Mouse (Mus musculus) liver (tissue): ENCODE results near the gene Calcrl.
"Not testable (repeated sequence)": the region's sequence is repeated elsewhere in the genome, so short reads cannot be mapped to it uniquely, and the experiment has no call there.

Experiments
- DNase-seq: peaks from one replicate; pipeline ENCODE4 v3.0.0-alpha.2; 2020; ENCODE audit warnings: mixed read lengths

Gene Calcrl

GRCm38 (mm10) chr2:84388537-84388936 lies 36.7 kb downstream of the Calcrl start:
- DNase-seq, result not testable (repeated sequence)

- no peak for DNase-seq
These were observed 37.2 kb downstream of the Calcrl start for GRCm38 (mm10) chr2:84388023-84388416.

GRCm38 (mm10) chr2:84387394-84388022 lies 37.7 kb downstream of the Calcrl start:
- DNase-seq, result no peak

GRCm38 (mm10) chr2:84386563-84387393 lies 38.4 kb downstream of the Calcrl start:
- no peak for DNase-seq

- DNase-seq, result no peak
These were observed 40.1 kb downstream of the Calcrl start for GRCm38 (mm10) chr2:84384911-84385693.

- DNase-seq, result no peak
These were observed 41.4 kb downstream of the Calcrl start for GRCm38 (mm10) chr2:84383828-84384227.

- DNase-seq, result no peak
These were observed 42.7 kb downstream of the Calcrl start for GRCm38 (mm10) chr2:84382556-84382955.

- no peak for DNase-seq
These were observed 43.2 kb downstream of the Calcrl start for GRCm38 (mm10) chr2:84381997-84382396.

GRCm38 (mm10) chr2:84380816-84381215 lies 44.4 kb downstream of the Calcrl start:
- DNase-seq, result no peak

- DNase-seq, result no peak
These were observed 46.5 kb downstream of the Calcrl start for GRCm38 (mm10) chr2:84378678-84379077.

GRCm38 (mm10) chr2:84369256-84369655 lies 56.0 kb downstream of the Calcrl start:
- peak; percentile 26 for DNase-seq

- DNase-seq, result no peak
These were observed 58.5 kb downstream of the Calcrl start for GRCm38 (mm10) chr2:84366742-84367141.

- DNase-seq, result no peak
These were observed 59.9 kb downstream of the Calcrl start for GRCm38 (mm10) chr2:84365266-84365665.

- DNase-seq, result no peak
These were observed 62.2 kb downstream of the Calcrl start for GRCm38 (mm10) chr2:84362779-84363719.

- no peak for DNase-seq
These were observed 66.4 kb downstream of the Calcrl start for GRCm38 (mm10) chr2:84358690-84359343.

- DNase-seq, result no peak
These were observed 69.9 kb downstream of the Calcrl start for GRCm38 (mm10) chr2:84355281-84355680.

GRCm38 (mm10) chr2:84347376-84347775 lies 77.8 kb downstream of the Calcrl start:
- DNase-seq, result no peak

- no peak for DNase-seq
These were observed 81.5 kb downstream of the Calcrl start for GRCm38 (mm10) chr2:84343756-84344155.

GRCm38 (mm10) chr2:84337774-84338450 lies 87.3 kb downstream of the Calcrl start:
- DNase-seq, result no peak

- DNase-seq, result no peak
These were observed 88.9 kb downstream of the Calcrl start for GRCm38 (mm10) chr2:84336331-84336730.

GRCm38 (mm10) chr2:84316185-84316805 lies 108.9 kb downstream of the Calcrl start:
- DNase-seq, result no peak
